Mouse (Mus musculus) cerebral cortex, adult 2 months (tissue): Measurements from ENCODE around the gene Lamp2.

Experiments
- WGBS: fragments of 180-500 bp; shearing (Covaris S2); methylation state at CpG from one replicate; pipeline ENCODE4 v1.1.7; 2018; 5-methylcytosine and 5-hydroxymethylcytosine counted together

The Lamp2 gene

DNA sequence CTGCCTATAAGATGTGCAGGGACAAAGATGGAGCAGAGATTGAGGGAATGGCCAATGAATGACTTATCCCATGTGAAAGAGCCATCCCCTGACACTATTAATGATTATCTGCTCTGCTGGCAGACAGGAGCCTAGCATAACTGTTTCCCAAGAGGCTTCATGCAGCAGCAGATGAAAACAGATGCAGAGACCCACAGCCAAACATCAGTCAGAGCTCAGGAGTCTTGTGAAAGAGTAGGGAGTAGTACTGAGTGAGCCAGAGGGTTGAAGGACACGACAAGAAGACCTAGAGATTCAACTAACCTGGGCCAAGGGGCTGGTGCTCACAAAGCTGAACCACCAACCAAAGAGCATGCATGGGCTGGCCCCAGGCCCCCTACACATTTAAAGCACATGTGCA lies 30.2 kb downstream of the Lamp2 start:
- 92% methylated on average over 1 of the region's 1 CpGs for WGBS

DNA sequence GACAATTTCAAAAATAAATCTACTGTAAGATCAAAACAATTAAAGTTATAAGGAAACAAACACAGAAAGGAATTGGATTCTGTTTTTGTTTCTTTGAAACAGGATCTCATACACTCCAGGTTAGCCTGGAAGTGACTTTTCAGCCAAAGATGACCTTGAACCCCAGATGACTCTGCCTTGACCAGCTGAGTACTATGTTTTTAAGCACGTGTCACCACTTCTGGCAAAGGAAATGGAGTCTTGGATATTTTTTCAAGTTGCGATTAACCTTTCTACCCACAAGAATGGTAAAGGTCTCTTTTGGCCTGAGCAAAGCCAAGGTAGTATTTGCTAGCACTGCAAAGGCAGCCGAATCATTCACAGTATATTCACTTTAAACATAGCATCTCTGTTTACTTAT lies 33.2 kb downstream of the Lamp2 start:
- 80% methylated on average over 3 of the region's 3 CpGs for WGBS

DNA sequence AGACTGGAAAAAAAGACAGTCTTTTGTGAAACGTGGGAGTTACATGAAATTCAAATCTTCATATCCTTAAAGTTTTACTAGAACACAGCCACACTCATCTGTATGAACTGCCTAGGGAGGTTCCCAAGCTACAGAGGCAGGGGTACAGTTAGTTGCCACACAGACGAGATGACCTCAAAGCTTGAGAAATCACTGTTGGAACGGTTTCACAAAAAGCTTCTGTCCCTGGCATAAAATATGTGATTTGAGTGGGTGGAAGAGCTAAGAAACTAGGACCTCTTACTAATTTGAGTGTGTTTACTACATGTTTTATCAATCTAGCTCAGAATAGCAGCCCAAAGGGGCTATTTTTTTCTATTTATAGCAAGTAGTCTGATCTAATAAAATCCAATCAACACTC lies 33.9 kb downstream of the Lamp2 start:
- WGBS, result 49% methylated on average over 3 of the region's 3 CpGs

DNA sequence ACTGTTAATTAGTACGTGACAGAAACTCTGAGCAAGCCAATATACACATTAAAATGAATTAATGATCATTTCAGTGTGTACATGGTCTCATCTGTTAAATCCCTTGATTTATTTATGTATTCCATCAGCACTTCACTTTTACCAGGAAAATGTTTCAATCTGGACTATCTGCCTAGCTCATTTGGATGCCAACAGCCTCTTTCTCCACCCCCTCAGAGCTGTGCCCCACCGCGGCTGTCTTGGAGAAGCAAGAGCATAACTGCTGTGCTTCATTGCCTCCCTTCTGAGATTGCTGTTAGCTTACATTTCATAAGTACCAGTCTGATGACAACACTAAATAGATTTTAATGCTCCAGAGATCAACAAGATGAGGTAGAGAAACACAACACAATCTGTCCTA lies 52.4 kb downstream of the Lamp2 start:
- 54% methylated on average over 3 of the region's 3 CpGs for WGBS

DNA sequence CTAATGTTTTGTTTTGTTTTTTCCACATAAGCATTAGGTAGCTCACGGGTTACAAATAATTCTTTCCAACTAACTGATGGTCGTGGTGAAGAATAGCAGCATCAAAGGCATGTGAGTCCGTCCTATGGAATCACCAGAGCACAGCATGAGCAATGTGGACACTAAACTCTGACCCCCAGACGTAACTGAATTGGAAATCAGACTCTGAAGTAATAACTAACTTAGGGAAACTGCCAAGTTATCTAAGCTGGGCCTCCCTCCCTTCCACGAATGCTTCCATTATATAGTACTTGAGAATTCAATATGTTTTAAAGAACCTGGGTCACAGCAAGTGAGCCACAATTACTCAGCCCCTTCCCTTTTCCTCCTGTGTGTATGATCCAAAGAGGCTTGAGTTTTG lies 53.3 kb downstream of the Lamp2 start:
- WGBS, result 89% methylated on average over 5 of the region's 5 CpGs

DNA sequence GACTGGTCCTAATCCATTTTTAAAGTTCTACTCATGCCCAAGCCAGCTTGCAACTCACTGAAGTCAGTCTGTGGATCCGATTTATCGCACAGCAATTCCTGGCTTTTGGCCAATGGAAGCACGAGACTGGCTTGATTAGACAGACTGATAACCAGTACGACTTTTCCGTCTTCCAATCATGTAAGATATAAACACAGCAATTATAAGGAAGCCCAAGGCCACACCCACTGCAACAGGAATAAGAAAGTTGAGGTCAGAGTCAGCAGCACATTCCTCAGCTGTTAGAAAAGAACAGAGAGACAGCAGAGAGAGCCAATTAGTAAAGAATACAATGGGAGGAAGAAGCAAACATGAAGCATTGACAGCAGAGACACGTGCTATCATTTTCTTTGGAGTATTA lies 54.2 kb downstream of the Lamp2 start:
- 32% methylated on average over 6 of the region's 6 CpGs for WGBS

DNA sequence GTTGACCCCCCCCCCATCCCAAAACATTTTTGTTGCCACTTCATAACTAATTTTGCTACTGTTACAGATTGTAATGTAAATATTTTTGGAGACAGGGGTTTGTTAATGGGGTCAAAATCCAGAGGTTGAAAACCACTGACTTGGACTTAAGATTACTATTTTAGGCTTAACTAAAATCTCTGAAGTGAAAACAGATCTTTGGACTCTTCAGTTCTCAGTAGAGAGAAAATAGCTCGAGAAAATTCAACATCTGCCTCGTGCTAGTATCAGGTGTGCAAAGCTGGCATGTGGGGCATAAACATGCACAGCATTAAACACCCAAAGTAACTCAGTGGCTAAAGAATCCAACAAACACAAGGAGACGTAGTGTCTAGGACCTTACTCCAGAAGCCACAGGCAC lies 55.6 kb downstream of the Lamp2 start:
- 86% methylated on average over 3 of the region's 3 CpGs for WGBS

DNA sequence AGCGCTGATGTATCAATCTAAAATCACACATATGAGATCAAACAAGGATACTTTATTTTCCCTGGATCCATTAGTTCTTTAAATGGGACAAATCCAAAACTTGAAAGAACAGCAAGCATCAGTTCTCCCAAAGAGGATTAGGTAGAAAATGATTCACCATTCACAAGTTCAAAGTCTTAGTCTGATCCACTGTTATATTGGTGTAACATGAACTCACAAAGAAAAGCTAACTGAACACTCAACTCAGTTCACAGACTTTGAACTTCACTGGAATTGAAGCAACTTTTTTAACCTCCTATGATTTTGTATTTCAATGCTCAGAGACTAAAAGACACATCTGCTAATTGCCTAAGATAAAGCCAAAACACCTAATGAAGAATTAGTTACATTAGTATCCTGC lies 56.6 kb downstream of the Lamp2 start:
- 96% methylated on average over 1 of the region's 1 CpGs for WGBS

DNA sequence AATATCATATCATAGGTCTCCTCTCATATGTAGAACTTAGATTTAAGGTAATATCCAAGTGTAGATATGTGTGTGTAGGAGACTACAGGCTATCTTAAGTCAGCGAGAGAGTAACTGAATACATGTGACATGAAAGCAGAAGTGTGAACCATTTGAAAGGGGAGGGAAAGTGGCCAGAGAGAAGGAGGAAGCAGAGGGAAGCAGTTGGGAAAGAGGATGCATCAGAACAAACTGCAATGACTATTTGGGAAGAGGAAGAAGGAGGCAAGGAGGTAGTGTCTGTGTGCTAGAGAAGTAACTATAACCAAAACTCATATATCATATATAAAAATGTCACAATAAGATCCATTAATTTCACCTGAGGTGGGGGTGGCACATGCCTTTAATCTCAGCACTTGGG lies 83.1 kb downstream of the Lamp2 start:
- WGBS, result 86% methylated on average over 1 of the region's 1 CpGs

DNA sequence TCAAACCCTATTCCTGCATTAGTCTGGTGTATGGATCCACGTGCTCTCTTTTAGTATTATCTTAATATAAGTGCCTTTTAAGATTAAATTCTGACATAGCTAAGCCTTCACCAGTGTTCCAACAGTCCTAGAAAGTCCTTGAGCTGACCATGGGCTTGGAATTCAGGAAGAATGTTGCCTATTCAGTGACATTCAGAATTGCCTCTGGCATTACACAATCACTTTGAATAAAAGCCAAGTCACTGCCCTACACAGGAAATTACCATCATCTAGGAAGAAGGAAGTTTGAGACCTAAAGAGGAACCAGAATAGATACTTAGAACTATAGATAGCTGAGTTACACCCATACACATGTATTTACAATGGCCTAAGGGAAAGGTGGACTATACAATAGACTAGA lies 91.6 kb downstream of the Lamp2 start:
- 68% methylated on average over 1 of the region's 1 CpGs for WGBS

DNA sequence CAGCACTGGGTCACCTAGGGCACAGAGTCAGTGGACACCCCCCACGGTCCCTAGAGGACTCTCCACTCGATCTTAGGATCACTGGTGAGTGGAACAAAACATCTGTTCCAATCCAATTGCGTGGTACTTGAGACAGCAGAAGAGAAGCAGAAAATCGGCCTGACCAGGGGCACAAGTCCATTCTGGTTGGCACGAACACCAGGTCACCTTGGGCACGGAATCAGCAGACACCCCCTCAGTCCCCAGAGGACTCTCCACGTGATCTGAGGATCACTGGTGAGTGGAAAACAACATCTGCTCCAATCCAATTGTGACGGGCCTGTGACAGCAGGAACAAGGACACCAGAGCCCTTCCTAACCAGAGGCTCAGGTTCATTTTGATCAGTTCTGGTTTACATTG lies 94.2 kb downstream of the Lamp2 start:
- 78% methylated on average over 8 of the region's 8 CpGs for WGBS
